ENCODE assay signal across 8 mouse cellular contexts in the genomic region with DNA sequence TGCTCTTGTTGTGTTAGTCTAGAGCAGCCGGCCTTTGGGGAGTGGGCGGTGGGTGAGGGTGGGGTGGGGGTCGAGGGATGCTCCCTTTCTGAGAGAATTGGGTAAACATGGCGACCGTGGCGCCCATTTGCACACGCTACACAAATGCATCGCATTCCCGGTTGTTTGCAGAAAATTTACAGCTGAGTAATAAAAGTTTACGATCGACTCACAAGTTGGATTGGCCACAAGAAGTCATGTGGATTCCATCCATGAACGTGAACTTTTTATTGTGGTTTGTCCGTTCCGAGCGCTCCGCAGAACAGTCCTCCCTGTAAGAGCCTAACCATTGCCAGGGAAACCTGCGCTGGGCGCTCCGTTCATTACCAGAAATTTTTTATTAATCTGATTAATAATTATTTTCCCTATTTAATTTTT. TPM values are rescaled to one million over a fixed set of nuclear protein-coding genes. Genes with fewer than 3 reads are reported as not detected.
DNase-seq lines count a peak whose midpoint lies in the region; ATAC-seq and TF ChIP-seq lines count a peak whose summit lies in the region.

Gene Hoxc6, plus strand, starts transcription at position 319 of the 417 bp plus-strand sequence.

- peaks cover 98% of the 10 kb centered on the region for H3K27me3 ChIP-seq in heart, embryonic 14.5 days (ENCODE audit: control insufficient read depth, insufficient read depth, low read length)
- peaks cover 92% of the 10 kb centered on the region for H3K27me3 ChIP-seq in hindbrain, postnatal 0 days (ENCODE audit: insufficient read depth, low read length)
- peaks cover 99% of the 10 kb centered on the region for H3K27me3 ChIP-seq in liver, embryonic 15.5 days

- ATAC-seq in heart, embryonic 14.5 days (ENCODE audit: insufficient number of reproducible peaks, insufficient read depth, low FRiP score, low read depth) = no peak
- ATAC-seq in hindbrain, postnatal 0 days = no peak
- no peak for ATAC-seq in liver, embryonic 15.5 days (ENCODE audit: insufficient read depth)

- H3K9me3 ChIP-seq in heart, embryonic 14.5 days (ENCODE audit: control insufficient read depth, low read length) = no peaks in the 10 kb centered on the region
- H3K9me3 ChIP-seq in hindbrain, postnatal 0 days (ENCODE audit: low read length) = no peaks in the 10 kb centered on the region
- H3K9me3 ChIP-seq in liver, embryonic 15.5 days (replicated peaks) = no peaks in the 10 kb centered on the region

- H3K4me3 ChIP-seq in heart, embryonic 14.5 days (ENCODE audit: control insufficient read depth in 1 of 2, insufficient read depth in 1 of 2, low read depth in 1 of 2, low read length in 2 of 2) = peak within 1 kb of the TSS; percentile 47 to 50
- peak within 1 kb of the TSS; percentile 35 for H3K4me3 ChIP-seq in hindbrain, postnatal 0 days (ENCODE audit: low read length)
- H3K4me3 ChIP-seq in liver, embryonic 15.5 days (replicated peaks) = peak within 1 kb of the TSS; percentile 40

- H3K36me3 ChIP-seq in heart, embryonic 14.5 days (ENCODE audit: control insufficient read depth, insufficient read depth, low read length) = no peaks in the 10 kb centered on the region
- H3K36me3 ChIP-seq in hindbrain, postnatal 0 days (ENCODE audit: insufficient read depth, low read length) = no peaks in the 10 kb centered on the region
- H3K36me3 ChIP-seq in liver, embryonic 15.5 days (replicated peaks) = no peaks in the 10 kb centered on the region

- no peak for DNase-seq in heart, postnatal 25 days (ENCODE audit: low spot score)
- no peak for DNase-seq in adrenal gland, postnatal 4 days (ENCODE audit: low spot score in 2 of 2)
- DNase-seq in hindbrain, postnatal 0 days (ENCODE audit: low spot score) = no peak
- no peak for DNase-seq in cerebellum, adult 9-10 months
- DNase-seq in cerebellum, postnatal 36 days = no peak
- DNase-seq in lung, postnatal 4 days = no peak

- intact Hi-C loops in heart, postnatal 25 days (cut with DNase I) = no loop called here

- H3K9ac ChIP-seq in heart, embryonic 14.5 days (ENCODE audit: low read length) = peak within 1 kb of the TSS; percentile 67; the same call in 1 of the 2 replicates
- H3K9ac ChIP-seq in hindbrain, postnatal 0 days (replicated peaks; ENCODE audit: low read length) = no peak within 1 kb of the TSS
- H3K9ac ChIP-seq in liver, embryonic 15.5 days = no peak within 1 kb of the TSS

- H3K27ac ChIP-seq in heart, embryonic 14.5 days (replicated peaks in 1 of 2; ENCODE audit: control insufficient read depth in 1 of 2, insufficient read depth in 1 of 2, low read depth in 2 of 2, low read length in 2 of 2) = no peak within 1 kb of the TSS
- no peak within 1 kb of the TSS for H3K27ac ChIP-seq in hindbrain, postnatal 0 days
- H3K27ac ChIP-seq in liver, embryonic 15.5 days (replicated peaks) = no peak within 1 kb of the TSS

- 2% methylated on average over 19 of the region's 19 CpGs for WGBS in heart, embryonic 14.5 days
- WGBS in hindbrain, postnatal 0 days = 1% methylated on average over 19 of the region's 19 CpGs
- 2% methylated on average over 19 of the region's 19 CpGs for WGBS in liver, embryonic 15.5 days (ENCODE audit: insufficient replicate concordance)

- no peak for TF ChIP-seq CTCF in hindbrain, postnatal 0 days (IDR thresholded peaks at IDR 0.05; ENCODE audit: low read depth)

- H3K4me2 ChIP-seq in heart, embryonic 14.5 days (ENCODE audit: low read length) = peak within 1 kb of the TSS; percentile 92
- peak within 1 kb of the TSS; percentile 56 for H3K4me2 ChIP-seq in hindbrain, postnatal 0 days (ENCODE audit: low read depth, low read length)
- H3K4me2 ChIP-seq in liver, embryonic 15.5 days = peak within 1 kb of the TSS; percentile 57

- peaks cover 21 to 26% of the 10 kb centered on the region in 2 experiments for H3K4me1 ChIP-seq in heart, embryonic 14.5 days (ENCODE audit: control insufficient read depth in 2 of 2, insufficient read depth in 2 of 2, low read length in 2 of 2)
- H3K4me1 ChIP-seq in hindbrain, postnatal 0 days (ENCODE audit: insufficient read depth, low read length) = peaks cover 4% of the 10 kb centered on the region; the same call in 1 of the 2 replicates
- H3K4me1 ChIP-seq in liver, embryonic 15.5 days (replicated peaks) = peaks cover 5% of the 10 kb centered on the region

RNA-seq across cellular contexts. Expression of gene Hoxc6, which starts in this region (rescaled TPM):
- 0.15 and 0.22 TPM in 2 replicates for polyA plus RNA-seq in heart, embryonic 14.5 days (2014; fragmentation: Nextera tagmentation; extraction: Ambion mirVana)
- total RNA-seq in heart, postnatal 25 days (2021) = not detected
- total RNA-seq in adrenal gland, postnatal 4 days (2021) = 10 to 100 TPM; 40.3 to 41.5 TPM
- total RNA-seq in hindbrain, postnatal 0 days (2014; rRNA removed) = 0.43 and 1.4 TPM in 2 replicates
- 0.59 and 1.2 TPM in 2 replicates for polyA plus RNA-seq in hindbrain, postnatal 0 days (2015; fragmentation: Nextera tagmentation; extraction: Ambion mirVana)
- 0.09 TPM in 1 of 2 replicates, not detected in the other for polyA plus RNA-seq in liver, embryonic 15.5 days (2015; fragmentation: Nextera tagmentation; extraction: Ambion mirVana)

Comparison
In these comparisons a context has a peak if more than half of its experiments do, and no peak if none do; other contexts are left out.
1. RNA of gene Hoxc6 (total RNA-seq): 40.3 to 41.5 TPM in adrenal gland, postnatal 4 days; 0.43 to 1.4 TPM in hindbrain, postnatal 0 days and not detected in heart, postnatal 25 days; every median in the first group is over 10 times any median in the second.
2. Peak in every context shown above with its lines, with median percentiles within 50 percentile points of each other: H3K4me2 ChIP-seq and H3K4me3 ChIP-seq.